Mouse (Mus musculus) heart, postnatal 4 days (tissue): ENCODE results near the gene Tmem33. TPM values are rescaled to one million over a fixed set of nuclear protein-coding genes. Genes with fewer than 3 reads are reported as not detected.
A peak's percentile ranks its signal among the peaks of the same experiment; 100 is the strongest.

Source experiments
- DNase-seq: peaks from one replicate; pipeline ENCODE4 v3.0.0; 2021
- total RNA-seq, 2 experiments: library from RNA; stranded (reverse); gene quantifications; 2 replicates each; pipeline ENCODE4 v1.2.3; 2021

The Tmem33 gene
- 10 to 100 TPM; 37.4 to 38.4 TPM for total RNA-seq

GRCm38 (mm10) chr5:67260531-67261371 lies at the start of gene Tmem33:
Tmem33 (plus strand) TSS chr5:67260565.
- DNase-seq: peak; percentile 91

- no peak for DNase-seq
Measured at GRCm38 (mm10) chr5:67213168-67213567, 47.2 kb upstream of the Tmem33 start.

- no peak for DNase-seq
Measured at GRCm38 (mm10) chr5:67215121-67216030, 45.0 kb upstream of the Tmem33 start.

GRCm38 (mm10) chr5:67216031-67216778 lies 44.2 kb upstream of the Tmem33 start:
- no peak for DNase-seq

- no peak for DNase-seq
Measured at GRCm38 (mm10) chr5:67216779-67217095, 43.6 kb upstream of the Tmem33 start.

- DNase-seq: no peak
Measured at GRCm38 (mm10) chr5:67221901-67222300, 38.5 kb upstream of the Tmem33 start.

GRCm38 (mm10) chr5:67222440-67223390 lies 37.6 kb upstream of the Tmem33 start:
- no peak for DNase-seq

GRCm38 (mm10) chr5:67223391-67224121 lies 36.8 kb upstream of the Tmem33 start:
- no peak for DNase-seq

- no peak for DNase-seq
Measured at GRCm38 (mm10) chr5:67224122-67224502, 36.3 kb upstream of the Tmem33 start.

GRCm38 (mm10) chr5:67225758-67226157 lies 34.6 kb upstream of the Tmem33 start:
- DNase-seq: no peak

GRCm38 (mm10) chr5:67227261-67227660 lies 33.1 kb upstream of the Tmem33 start:
- no peak for DNase-seq

- no peak for DNase-seq
Measured at GRCm38 (mm10) chr5:67227682-67228444, 32.5 kb upstream of the Tmem33 start.

GRCm38 (mm10) chr5:67234682-67235081 lies 25.7 kb upstream of the Tmem33 start:
- DNase-seq: no peak

GRCm38 (mm10) chr5:67235462-67235861 lies 24.9 kb upstream of the Tmem33 start:
- no peak for DNase-seq

GRCm38 (mm10) chr5:67236601-67237000 lies 23.8 kb upstream of the Tmem33 start:
- no peak for DNase-seq

- no peak for DNase-seq
Measured at GRCm38 (mm10) chr5:67238303-67238702, 22.1 kb upstream of the Tmem33 start.

GRCm38 (mm10) chr5:67241713-67242112 lies 18.7 kb upstream of the Tmem33 start:
- no peak for DNase-seq

- DNase-seq: no peak
Measured at GRCm38 (mm10) chr5:67243231-67243630, 17.1 kb upstream of the Tmem33 start.

- DNase-seq: no peak
Measured at GRCm38 (mm10) chr5:67252261-67252660, 8.1 kb upstream of the Tmem33 start.

GRCm38 (mm10) chr5:67255664-67256063 lies 4.7 kb upstream of the Tmem33 start:
- DNase-seq: no peak
